Mouse (Mus musculus): ENCODE data around the gene Cyp2d12.
"Not testable (repeated sequence)": the region's sequence is repeated elsewhere in the genome, so short reads cannot be mapped to it uniquely, and the experiment has no call there.

The Cyp2d12 gene

GRCm38 (mm10) chr15:82554531-82555230 lies at the start of gene Cyp2d12:
Gene Cyp2d12, plus strand, starts transcription at chr15:82555072.
- DNase-seq: no peak

GRCm38 (mm10) chr15:82506971-82507370 lies 47.9 kb upstream of the Cyp2d12 start:
- no peak for DNase-seq

- DNase-seq: not testable (repeated sequence)
Observed at GRCm38 (mm10) chr15:82507740-82508139, 47.1 kb upstream of the Cyp2d12 start.

- DNase-seq: not testable (repeated sequence)
Observed at GRCm38 (mm10) chr15:82509495-82509894, 45.4 kb upstream of the Cyp2d12 start.

GRCm38 (mm10) chr15:82510500-82510899 lies 44.4 kb upstream of the Cyp2d12 start:
- DNase-seq: not testable (repeated sequence)

GRCm38 (mm10) chr15:82512111-82512510 lies 42.8 kb upstream of the Cyp2d12 start:
- not testable (repeated sequence) for DNase-seq

- not testable (repeated sequence) for DNase-seq
Observed at GRCm38 (mm10) chr15:82516174-82516573, 38.7 kb upstream of the Cyp2d12 start.

- DNase-seq: not testable (repeated sequence)
Observed at GRCm38 (mm10) chr15:82527371-82527770, 27.5 kb upstream of the Cyp2d12 start.

- not testable (repeated sequence) for DNase-seq
Observed at GRCm38 (mm10) chr15:82532721-82533120, 22.2 kb upstream of the Cyp2d12 start.

- DNase-seq: not testable (repeated sequence)
Observed at GRCm38 (mm10) chr15:82542976-82543375, 11.9 kb upstream of the Cyp2d12 start.

GRCm38 (mm10) chr15:82544561-82544960 lies 10.3 kb upstream of the Cyp2d12 start:
- not testable (repeated sequence) for DNase-seq

- DNase-seq: not testable (repeated sequence)
Observed at GRCm38 (mm10) chr15:82547753-82548152, 7.1 kb upstream of the Cyp2d12 start.

GRCm38 (mm10) chr15:82553211-82553610 lies 1.7 kb upstream of the Cyp2d12 start:
- DNase-seq: not testable (repeated sequence)

- no peak for DNase-seq
Observed at GRCm38 (mm10) chr15:82572856-82573255, 18.0 kb downstream of the Cyp2d12 start.

- DNase-seq: no peak
Observed at GRCm38 (mm10) chr15:82579071-82579470, 24.2 kb downstream of the Cyp2d12 start.

- no peak for DNase-seq
Observed at GRCm38 (mm10) chr15:82582621-82583020, 27.7 kb downstream of the Cyp2d12 start.
